Mouse (Mus musculus): ENCODE results near the gene Fgfr2.

DNA sequence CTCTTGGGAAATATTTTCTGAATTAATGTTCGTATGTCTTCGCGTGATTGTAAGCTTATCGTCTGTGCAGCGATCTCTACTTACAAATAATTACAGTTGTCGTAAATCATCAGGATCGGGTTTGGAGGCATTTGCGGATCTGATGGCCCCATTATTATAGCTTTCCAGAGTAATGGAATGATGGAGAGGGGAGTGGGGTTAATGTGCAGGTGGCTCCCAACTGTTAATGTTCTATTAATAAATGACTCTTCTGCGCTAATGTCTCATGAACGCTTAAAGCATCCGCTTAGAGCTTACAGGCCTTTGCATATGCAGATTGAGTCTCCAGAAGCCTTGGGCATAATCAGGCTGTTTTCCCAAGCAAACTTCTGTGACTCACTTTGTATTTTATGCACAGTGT, 1144.5 kb downstream of the Fgfr2 start:
- TF ChIP-seq CTCF (IDR thresholded peaks at IDR 0.05; ENCODE audit: extremely low read depth, insufficient read length, insufficient replicate concordance, low read depth, low read length), result no peak
- no peak for TF ChIP-seq POLR2A (IDR thresholded peaks at IDR 0.05; ENCODE audit: low read depth, low read length)

Data from small intestine, adult 2 months (tissue).